Mouse (Mus musculus): ENCODE measurements around the gene Sec24d. TPM values are rescaled to one million over a fixed set of nuclear protein-coding genes. Genes with fewer than 3 reads are reported as not detected.
A peak's percentile ranks its signal among the peaks of the same experiment; 100 is the strongest.

Sec24d gene
- polyA plus RNA-seq, 1 experiment from 2014 or later = 59.4 TPM

DNA sequence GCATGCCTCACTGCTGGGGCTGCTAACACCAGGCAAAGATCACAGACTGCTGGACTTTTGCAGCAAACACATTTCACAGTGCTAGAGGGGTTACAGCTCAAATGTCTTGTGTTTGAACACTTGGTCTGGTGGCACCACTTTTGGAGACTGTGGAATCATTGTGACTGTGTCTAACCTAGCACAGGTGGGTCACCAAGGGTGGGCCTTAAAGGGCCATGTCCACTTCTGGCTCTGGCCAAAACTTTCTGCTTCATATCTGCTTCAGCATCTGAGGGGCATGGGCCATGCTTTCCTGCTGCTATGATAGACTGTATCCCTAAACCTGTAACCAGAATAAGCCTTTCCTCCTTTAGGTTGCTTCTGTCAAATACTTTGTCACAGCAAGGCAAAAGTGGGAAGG, 29.8 kb upstream of the Sec24d start:
- Histone ChIP-seq H3K4me1 (ENCODE audit: control insufficient read depth, insufficient read depth, low read length) (peaks cover 15% of the 10 kb centered on the region; the same call in 1 of the 2 replicates), H3K36me3 (ENCODE audit: control insufficient read depth, insufficient read depth, low read length) (no peaks in the 10 kb centered on the region), H3K9ac (ENCODE audit: low read depth, low read length) (no peak overlapping the region), H3K9me3 (ENCODE audit: control insufficient read depth, low read length) (no peaks in the 10 kb centered on the region), H3K4me2 (replicated peaks; ENCODE audit: low read depth, low read length) (no peak overlapping the region), H3K27me3 (ENCODE audit: control insufficient read depth, insufficient read depth, low read length) (0 out of 2 replicates have a peak, but pooled peaks cover 4% of the 10 kb centered on the region), H3K27ac (ENCODE audit: low read depth, low read length) (no peak overlapping the region), H3K4me3 (ENCODE audit: low read length) (no peak overlapping the region)
- no peak; the same call in 1 of the 2 replicates for ATAC-seq (ENCODE audit: low FRiP score, low TSS enrichment)

DNA sequence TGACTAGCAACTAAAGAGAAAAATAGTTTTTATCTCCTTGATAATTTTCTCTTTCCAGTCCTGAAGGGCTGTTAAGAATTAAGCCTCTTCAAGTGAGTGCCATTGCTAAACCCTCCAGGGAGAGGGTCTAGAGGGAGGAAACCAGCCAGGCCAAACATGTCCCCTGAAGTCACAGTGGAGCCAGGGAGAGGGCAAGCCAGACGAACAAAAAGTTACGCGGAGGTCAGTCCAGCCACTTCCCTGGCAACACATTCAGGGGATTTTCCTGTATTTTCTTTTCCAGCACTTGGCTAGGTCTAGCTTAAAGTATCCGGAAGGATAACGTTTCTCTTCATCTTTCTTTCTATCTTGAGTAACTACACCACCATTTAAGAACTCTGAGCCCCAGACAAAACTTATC, 22.9 kb upstream of the Sec24d start:
- H3K27me3 ChIP-seq (ENCODE audit: control insufficient read depth, insufficient read depth, low read length) = no peaks in the 10 kb centered on the region
- H3K27ac ChIP-seq (ENCODE audit: low read depth, low read length) = no peak overlapping the region
- no peaks in the 10 kb centered on the region for H3K9me3 ChIP-seq (ENCODE audit: control insufficient read depth, low read length)
- no peak overlapping the region for H3K4me3 ChIP-seq (ENCODE audit: low read length)
- H3K9ac ChIP-seq (ENCODE audit: low read depth, low read length) = no peak overlapping the region
- no peak overlapping the region for H3K4me2 ChIP-seq (replicated peaks; ENCODE audit: low read depth, low read length)
- H3K4me1 ChIP-seq (ENCODE audit: control insufficient read depth, insufficient read depth, low read length) = no peaks in the 10 kb centered on the region
- no peak for ATAC-seq (ENCODE audit: low FRiP score, low TSS enrichment)
- WGBS = 48% methylated on average over 5 of the region's 5 CpGs
- H3K36me3 ChIP-seq (ENCODE audit: control insufficient read depth, insufficient read depth, low read length) = no peaks in the 10 kb centered on the region

DNA sequence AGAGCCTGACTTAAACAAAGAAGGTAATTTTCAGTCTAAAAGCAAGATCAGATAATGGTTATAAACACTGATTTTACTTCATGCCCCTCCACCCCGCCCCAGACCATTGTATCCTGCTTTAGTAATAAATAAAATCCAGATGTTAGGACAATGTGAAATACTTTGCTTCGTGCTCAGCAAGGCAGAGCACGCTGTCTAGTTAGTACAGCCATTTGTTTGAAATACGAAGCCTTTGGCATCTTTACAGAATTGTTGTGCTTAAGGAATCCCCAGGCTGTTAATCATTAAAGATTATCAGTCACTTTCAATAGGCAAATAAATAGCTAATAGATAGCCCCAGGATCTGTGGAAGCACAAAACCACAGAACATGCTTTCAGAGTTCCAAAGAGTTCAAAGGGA, 21.6 kb upstream of the Sec24d start:
- no peaks in the 10 kb centered on the region for H3K4me1 ChIP-seq (ENCODE audit: control insufficient read depth, insufficient read depth, low read length)
- ATAC-seq (ENCODE audit: low FRiP score, low TSS enrichment) = no peak
- no peaks in the 10 kb centered on the region for H3K36me3 ChIP-seq (ENCODE audit: control insufficient read depth, insufficient read depth, low read length)
- no peak overlapping the region for H3K4me2 ChIP-seq (replicated peaks; ENCODE audit: low read depth, low read length)
- WGBS = 25% methylated on average over 4 of the region's 4 CpGs
- no peak overlapping the region for H3K4me3 ChIP-seq (ENCODE audit: low read length)
- H3K27ac ChIP-seq (ENCODE audit: low read depth, low read length) = no peak overlapping the region
- H3K27me3 ChIP-seq (ENCODE audit: control insufficient read depth, insufficient read depth, low read length) = no peaks in the 10 kb centered on the region
- no peak overlapping the region for H3K9ac ChIP-seq (ENCODE audit: low read depth, low read length)
- H3K9me3 ChIP-seq (ENCODE audit: control insufficient read depth, low read length) = no peaks in the 10 kb centered on the region

- Histone ChIP-seq H3K4me3 (ENCODE audit: low read length) (no peak overlapping the region), H3K9me3 (ENCODE audit: control insufficient read depth, low read length) (no peaks in the 10 kb centered on the region), H3K36me3 (ENCODE audit: control insufficient read depth, insufficient read depth, low read length) (no peaks in the 10 kb centered on the region), H3K4me1 (ENCODE audit: control insufficient read depth, insufficient read depth, low read length) (no peaks in the 10 kb centered on the region), H3K4me2 (replicated peaks; ENCODE audit: low read depth, low read length) (no peak overlapping the region), H3K27me3 (ENCODE audit: control insufficient read depth, insufficient read depth, low read length) (no peaks in the 10 kb centered on the region), H3K9ac (ENCODE audit: low read depth, low read length) (no peak overlapping the region), H3K27ac (ENCODE audit: low read depth, low read length) (no peak overlapping the region)
- ATAC-seq (ENCODE audit: low FRiP score, low TSS enrichment) = no peak
- WGBS = 83% methylated on average over 11 of the region's 11 CpGs
These were observed 10.8 kb upstream of the Sec24d start for GRCm38 (mm10) chr3:123256181-123257101.

GRCm38 (mm10) chr3:123258709-123259108, 8.5 kb upstream of the Sec24d start:
- Histone ChIP-seq H3K36me3 (ENCODE audit: control insufficient read depth, insufficient read depth, low read length) (no peaks in the 10 kb centered on the region), H3K9ac (ENCODE audit: low read depth, low read length) (no peak overlapping the region), H3K9me3 (ENCODE audit: control insufficient read depth, low read length) (no peaks in the 10 kb centered on the region), H3K27me3 (ENCODE audit: control insufficient read depth, insufficient read depth, low read length) (no peaks in the 10 kb centered on the region), H3K4me1 (ENCODE audit: control insufficient read depth, insufficient read depth, low read length) (no peaks in the 10 kb centered on the region), H3K4me2 (replicated peaks; ENCODE audit: low read depth, low read length) (no peak overlapping the region), H3K27ac (ENCODE audit: low read depth, low read length) (no peak overlapping the region), H3K4me3 (ENCODE audit: low read length) (no peak overlapping the region)
- no peak for ATAC-seq (ENCODE audit: low FRiP score, low TSS enrichment)
- 81% methylated on average over 4 of the region's 4 CpGs for WGBS

- H3K9ac ChIP-seq (ENCODE audit: low read depth, low read length) = no peak overlapping the region
- no peaks in the 10 kb centered on the region; the same call in 1 of the 2 replicates for H3K4me1 ChIP-seq (ENCODE audit: control insufficient read depth, insufficient read depth, low read length)
- peak overlapping the region; percentile 26 for H3K4me2 ChIP-seq (replicated peaks; ENCODE audit: low read depth, low read length)
- no peaks in the 10 kb centered on the region for H3K27me3 ChIP-seq (ENCODE audit: control insufficient read depth, insufficient read depth, low read length)
- H3K4me3 ChIP-seq (ENCODE audit: low read length) = peak overlapping the region; percentile 33
- H3K36me3 ChIP-seq (ENCODE audit: control insufficient read depth, insufficient read depth, low read length) = peaks cover 3% of the 10 kb centered on the region; the same call in 1 of the 2 replicates
- no peaks in the 10 kb centered on the region for H3K9me3 ChIP-seq (ENCODE audit: control insufficient read depth, low read length)
- H3K27ac ChIP-seq (ENCODE audit: low read depth, low read length) = no peak overlapping the region
- WGBS = 51% methylated on average over 6 of the region's 6 CpGs
- ATAC-seq (ENCODE audit: low FRiP score, low TSS enrichment) = no peak
These were observed 2.5 kb upstream of the Sec24d start for GRCm38 (mm10) chr3:123264706-123265105.

DNA sequence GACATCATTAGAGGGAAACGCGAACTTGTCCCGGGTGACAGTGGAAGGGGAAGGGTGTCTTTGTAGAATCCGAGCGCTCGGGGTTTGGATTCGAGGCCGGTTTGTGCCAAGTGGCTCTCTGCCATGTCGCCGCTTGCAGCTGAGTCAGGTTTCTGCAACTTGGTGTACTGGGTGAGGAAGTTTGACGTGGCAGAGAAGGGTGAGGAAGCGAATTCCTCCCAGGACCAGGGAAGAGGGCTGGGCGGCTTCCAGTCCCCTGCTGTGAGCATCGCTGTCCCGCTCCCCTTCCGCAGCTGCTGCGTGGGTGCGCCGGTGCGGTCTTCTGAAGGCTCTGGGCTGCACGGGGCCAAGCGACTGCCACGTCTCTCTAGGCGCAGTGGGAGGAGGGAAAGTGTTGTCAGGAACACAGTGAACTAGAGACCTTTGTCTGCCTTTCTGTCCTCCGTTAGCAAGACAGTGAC, 516 bp downstream of the Sec24d start:
- Histone ChIP-seq H3K4me1 (ENCODE audit: control insufficient read depth, insufficient read depth, low read length) (no peaks in the 10 kb centered on the region; the same call in 1 of the 2 replicates), H3K9ac (ENCODE audit: low read depth, low read length) (peak overlapping the region; percentile 73), H3K4me3 (ENCODE audit: low read length) (peak overlapping the region; percentile 53), H3K36me3 (ENCODE audit: control insufficient read depth, insufficient read depth, low read length) (peaks cover 22% of the 10 kb centered on the region; the same call in 1 of the 2 replicates), H3K9me3 (ENCODE audit: control insufficient read depth, low read length) (no peaks in the 10 kb centered on the region), H3K4me2 (replicated peaks; ENCODE audit: low read depth, low read length) (peak overlapping the region; percentile 78), H3K27ac (ENCODE audit: low read depth, low read length) (peak overlapping the region; percentile 8; the same call in 1 of the 2 replicates), H3K27me3 (ENCODE audit: control insufficient read depth, insufficient read depth, low read length) (no peaks in the 10 kb centered on the region)
- under 1% methylated on average over 25 of the region's 25 CpGs for WGBS
- peak; percentile 63 for ATAC-seq (ENCODE audit: low FRiP score, low TSS enrichment)

DNA sequence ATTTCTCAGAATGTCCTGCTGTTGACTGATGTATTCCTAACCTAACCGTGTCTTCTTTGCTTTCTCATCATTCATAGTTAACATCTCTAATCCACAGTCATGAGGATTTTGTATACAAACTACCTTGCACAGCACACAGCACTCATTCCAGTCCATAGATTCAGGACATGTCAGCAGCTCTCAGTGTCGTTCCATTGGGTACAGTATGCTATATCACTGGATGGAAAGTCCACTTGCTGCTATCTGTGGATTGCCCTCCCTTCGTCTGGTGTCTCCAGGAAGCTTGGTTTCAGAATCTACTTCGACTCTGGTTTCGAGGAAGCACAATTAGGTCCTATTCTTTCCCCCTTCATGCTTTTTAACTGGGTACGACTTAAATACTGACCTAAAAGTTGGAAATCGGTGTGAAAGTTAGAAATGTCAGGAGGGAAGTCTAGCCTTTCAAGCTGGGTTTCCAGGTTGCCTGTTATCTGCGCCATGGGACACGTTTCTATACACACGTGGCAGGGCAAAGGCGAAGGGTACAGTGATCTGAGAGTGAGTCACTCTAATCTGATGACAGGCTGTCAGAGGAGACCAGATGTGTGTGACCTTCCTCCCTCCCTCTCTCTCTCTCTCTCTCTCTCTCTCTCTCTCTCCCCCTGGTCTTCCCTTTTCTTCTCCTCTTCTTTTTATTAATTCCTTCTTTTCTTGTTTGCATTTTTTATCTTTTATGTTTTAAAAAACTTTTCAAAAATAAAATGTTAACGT, 15.8 kb downstream of the Sec24d start:
- Histone ChIP-seq H3K4me1 (ENCODE audit: control insufficient read depth, insufficient read depth, low read length) (no peaks in the 10 kb centered on the region), H3K4me2 (replicated peaks; ENCODE audit: low read depth, low read length) (no peak overlapping the region), H3K36me3 (ENCODE audit: control insufficient read depth, insufficient read depth, low read length) (peaks cover 19% of the 10 kb centered on the region; the same call in 1 of the 2 replicates), H3K4me3 (ENCODE audit: low read length) (no peak overlapping the region), H3K9me3 (ENCODE audit: control insufficient read depth, low read length) (no peaks in the 10 kb centered on the region), H3K27me3 (ENCODE audit: control insufficient read depth, insufficient read depth, low read length) (no peaks in the 10 kb centered on the region), H3K9ac (ENCODE audit: low read depth, low read length) (no peak overlapping the region), H3K27ac (ENCODE audit: low read depth, low read length) (no peak overlapping the region)
- 86% methylated on average over 12 of the region's 12 CpGs for WGBS
- ATAC-seq (ENCODE audit: low FRiP score, low TSS enrichment) = no peak

All from kidney, embryonic 14.5 days (tissue).